Mouse (Mus musculus): ENCODE data around the gene Zfp239. TPM values are rescaled to one million over a fixed set of nuclear protein-coding genes. Genes with fewer than 3 reads are reported as not detected.

Zfp239 gene
- polyA plus RNA-seq, 1 experiment from 2014 or later, result 15.5 TPM

DNA sequence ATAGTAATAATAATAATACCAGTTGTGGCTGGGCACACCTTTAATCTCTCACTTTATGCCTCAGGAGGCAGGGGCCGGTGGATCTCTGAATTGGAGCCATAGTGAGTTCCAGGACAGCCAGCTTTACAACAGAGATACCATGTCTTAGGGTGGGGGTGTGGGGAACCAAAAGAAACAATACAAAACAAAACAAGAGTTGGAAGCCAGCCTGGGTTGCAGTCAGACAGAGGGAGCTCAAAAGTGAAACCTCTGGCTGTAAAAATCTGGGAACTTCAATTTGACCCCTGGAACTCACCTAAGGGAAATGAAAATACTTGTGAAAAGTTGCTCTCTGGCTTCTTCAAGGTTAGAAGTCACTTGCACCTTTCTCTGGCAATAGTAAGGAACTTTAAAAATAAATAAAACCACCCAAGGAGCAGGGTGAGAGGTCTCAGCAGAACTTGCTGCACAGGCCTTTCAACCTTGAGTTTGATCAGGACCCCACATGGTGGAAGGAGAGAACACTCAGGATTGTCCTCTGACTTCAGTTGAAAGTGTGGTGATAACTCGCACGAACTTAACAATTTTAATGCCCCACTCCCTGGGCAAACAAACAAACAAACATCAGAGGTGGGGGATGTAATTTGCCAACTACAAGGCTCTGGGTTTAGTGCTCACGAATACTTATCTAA lies 43.5 kb downstream of the Zfp239 start:
- no peak for ATAC-seq (replicated peaks; ENCODE audit: insufficient number of reproducible peaks, low FRiP score, low TSS enrichment, low read depth)
- Histone ChIP-seq H3K27me3 (ENCODE audit: control insufficient read depth, insufficient read depth, low read length) (no peaks in the 10 kb centered on the region; the same call in 1 of the 2 replicates), H3K4me3 (ENCODE audit: low read depth, low read length) (no peak overlapping the region), H3K27ac (replicated peaks; ENCODE audit: low read depth, low read length) (no peak overlapping the region), H3K9ac (replicated peaks; ENCODE audit: low read length) (no peak overlapping the region), H3K4me1 (ENCODE audit: control insufficient read depth, insufficient read depth, low read length) (no peaks in the 10 kb centered on the region), H3K4me2 (ENCODE audit: low read depth, low read length) (peak overlapping the region; percentile 40; the same call in 1 of the 2 replicates), H3K9me3 (replicated peaks; ENCODE audit: control insufficient read depth, low read length) (no peaks in the 10 kb centered on the region), H3K36me3 (replicated peaks; ENCODE audit: control insufficient read depth, insufficient read depth, low read depth, low read length) (no peaks in the 10 kb centered on the region)
- no peak for DNase-seq (ENCODE audit: low spot score)
- 37% methylated on average over 4 of the region's 4 CpGs for WGBS

DNA sequence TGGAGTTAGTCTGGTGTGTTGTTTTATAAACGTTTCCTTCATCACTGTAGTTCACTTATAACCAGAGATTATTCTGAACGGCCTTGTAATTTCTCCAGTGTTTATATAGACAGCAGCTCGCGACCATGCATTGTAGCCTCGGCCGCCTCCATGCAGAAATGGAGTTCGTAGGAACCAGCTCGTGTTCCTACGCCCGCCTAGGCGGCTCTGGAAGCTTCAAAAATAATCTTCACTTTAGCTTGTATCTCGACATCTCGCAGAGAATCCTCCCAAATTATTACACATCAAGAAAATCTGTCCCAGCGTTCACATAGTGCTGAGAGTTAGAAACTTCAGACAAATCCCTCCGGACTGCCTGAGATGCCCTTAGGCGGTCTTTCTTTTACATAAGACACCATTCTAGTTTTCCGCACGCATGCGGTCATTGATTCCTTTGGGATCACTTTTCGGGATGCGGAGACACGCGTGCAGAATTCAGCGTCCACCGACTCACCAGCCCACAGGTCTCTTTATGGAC lies 44.2 kb downstream of the Zfp239 start:
- no peaks in the 10 kb centered on the region for H3K9me3 ChIP-seq (replicated peaks; ENCODE audit: control insufficient read depth, low read length)
- peak overlapping the region; percentile 40 for H3K4me2 ChIP-seq (ENCODE audit: low read depth, low read length)
- ATAC-seq (replicated peaks; ENCODE audit: insufficient number of reproducible peaks, low FRiP score, low TSS enrichment, low read depth), result 0 out of 2 replicates have a peak, but pooled peaks have one; percentile 4
- H3K27ac ChIP-seq (replicated peaks; ENCODE audit: low read depth, low read length), result peak overlapping the region; percentile 89; the same call in 1 of the 2 replicates
- peak; percentile 76 for DNase-seq (ENCODE audit: low spot score)
- no peaks in the 10 kb centered on the region for H3K4me1 ChIP-seq (ENCODE audit: control insufficient read depth, insufficient read depth, low read length)
- no peaks in the 10 kb centered on the region for H3K36me3 ChIP-seq (replicated peaks; ENCODE audit: control insufficient read depth, insufficient read depth, low read depth, low read length)
- peak overlapping the region; percentile 67 for H3K9ac ChIP-seq (replicated peaks; ENCODE audit: low read length)
- under 1% methylated on average over 25 of the region's 25 CpGs for WGBS
- peak overlapping the region; percentile 100 for H3K4me3 ChIP-seq (ENCODE audit: low read depth, low read length)
- no peaks in the 10 kb centered on the region; the same call in 1 of the 2 replicates for H3K27me3 ChIP-seq (ENCODE audit: control insufficient read depth, insufficient read depth, low read length)

DNA sequence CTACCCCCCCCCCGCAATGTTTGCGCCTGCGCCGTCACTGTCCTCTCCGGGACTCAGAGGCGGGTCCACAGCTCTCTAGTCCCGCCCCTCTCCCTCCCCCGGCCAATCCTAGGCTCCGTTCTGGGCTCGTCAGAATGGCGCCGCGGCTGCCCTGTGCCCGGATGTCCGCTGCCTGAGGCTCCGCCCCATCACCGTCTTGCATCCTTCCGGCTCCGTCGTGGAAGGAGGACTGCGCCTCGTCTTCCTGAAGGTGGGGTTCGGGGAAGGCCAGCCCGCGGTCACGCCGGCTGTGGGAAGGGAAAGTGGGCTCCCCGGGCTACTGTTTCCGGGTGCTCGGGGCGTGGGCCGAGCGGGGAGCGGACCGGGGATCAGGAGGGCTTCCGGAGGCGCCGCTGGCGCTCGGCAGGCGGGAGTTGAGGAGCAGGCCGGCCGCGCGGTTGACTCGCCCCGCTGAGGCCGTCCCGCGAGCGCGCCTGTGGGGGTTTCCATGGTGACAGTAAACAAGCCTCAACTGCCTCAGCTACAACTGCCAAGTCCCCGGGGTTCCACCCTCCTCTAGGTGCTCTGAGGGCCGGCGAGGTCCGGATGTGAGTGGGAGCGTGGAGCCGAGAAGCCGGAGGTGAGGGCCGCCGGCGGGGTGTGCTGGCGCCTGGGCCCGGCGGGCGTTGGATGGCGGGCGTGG lies 44.8 kb downstream of the Zfp239 start:
- ATAC-seq (replicated peaks; ENCODE audit: insufficient number of reproducible peaks, low FRiP score, low TSS enrichment, low read depth) (peak; percentile 96), DNase-seq (ENCODE audit: low spot score) (peak; percentile 99)
- H3K27me3 ChIP-seq (ENCODE audit: control insufficient read depth, insufficient read depth, low read length), result no peaks in the 10 kb centered on the region; the same call in 1 of the 2 replicates
- WGBS, result under 1% methylated on average over 65 of the region's 68 CpGs
- no peaks in the 10 kb centered on the region for H3K4me1 ChIP-seq (ENCODE audit: control insufficient read depth, insufficient read depth, low read length)
- H3K4me2 ChIP-seq (ENCODE audit: low read depth, low read length), result peak overlapping the region; percentile 60
- no peaks in the 10 kb centered on the region for H3K9me3 ChIP-seq (replicated peaks; ENCODE audit: control insufficient read depth, low read length)
- peak overlapping the region; percentile 100 for H3K4me3 ChIP-seq (ENCODE audit: low read depth, low read length)
- peak overlapping the region; percentile 97 for H3K9ac ChIP-seq (replicated peaks; ENCODE audit: low read length)
- H3K27ac ChIP-seq (replicated peaks; ENCODE audit: low read depth, low read length), result peak overlapping the region; percentile 89
- H3K36me3 ChIP-seq (replicated peaks; ENCODE audit: control insufficient read depth, insufficient read depth, low read depth, low read length), result no peaks in the 10 kb centered on the region

DNA sequence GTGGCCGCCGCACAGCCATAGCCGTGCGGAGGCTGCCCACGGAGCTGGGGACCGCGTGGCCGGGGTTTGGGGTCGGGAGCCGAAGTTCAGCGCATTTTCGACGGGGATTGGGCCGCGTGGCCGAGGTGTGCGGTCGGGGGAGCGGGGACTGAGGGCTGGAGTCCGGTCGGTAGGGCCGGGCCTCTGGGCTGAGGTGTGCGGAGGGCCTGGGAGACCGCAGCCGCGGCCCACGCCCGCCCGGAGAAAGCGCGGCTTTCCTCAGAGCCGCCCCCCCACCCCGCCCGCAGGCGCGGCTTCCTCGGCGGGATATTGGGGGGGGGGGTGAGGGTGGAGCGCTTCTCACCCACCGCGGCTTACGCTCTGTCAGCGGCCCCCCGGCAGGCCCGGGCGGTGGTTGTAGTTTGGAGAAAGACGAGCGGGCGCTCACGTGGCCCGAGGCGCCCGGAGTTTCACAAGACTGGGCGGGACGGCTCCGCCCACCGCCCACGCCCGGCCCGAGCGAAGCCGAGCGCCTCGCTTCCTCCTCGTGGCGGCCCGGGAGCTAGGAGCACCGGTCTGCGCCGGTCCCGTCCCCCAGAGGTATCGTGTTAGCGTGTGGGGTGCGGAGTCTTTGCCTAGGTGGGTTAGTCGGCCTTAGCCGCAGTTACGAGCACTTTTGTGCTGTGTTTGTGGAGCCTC lies 45.5 kb downstream of the Zfp239 start:
- Histone ChIP-seq H3K4me1 (ENCODE audit: control insufficient read depth, insufficient read depth, low read length) (no peaks in the 10 kb centered on the region), H3K9ac (replicated peaks; ENCODE audit: low read length) (peak overlapping the region; percentile 97), H3K36me3 (replicated peaks; ENCODE audit: control insufficient read depth, insufficient read depth, low read depth, low read length) (no peaks in the 10 kb centered on the region), H3K4me3 (ENCODE audit: low read depth, low read length) (peak overlapping the region; percentile 100), H3K4me2 (ENCODE audit: low read depth, low read length) (peak overlapping the region; percentile 60), H3K27me3 (ENCODE audit: control insufficient read depth, insufficient read depth, low read length) (no peaks in the 10 kb centered on the region; the same call in 1 of the 2 replicates), H3K9me3 (replicated peaks; ENCODE audit: control insufficient read depth, low read length) (no peaks in the 10 kb centered on the region), H3K27ac (replicated peaks; ENCODE audit: low read depth, low read length) (peak overlapping the region; percentile 89)
- DNase-seq (ENCODE audit: low spot score) (peak; percentile 94), ATAC-seq (replicated peaks; ENCODE audit: insufficient number of reproducible peaks, low FRiP score, low TSS enrichment, low read depth) (peak; percentile 74)
- WGBS, result under 1% methylated on average over 58 of the region's 77 CpGs

DNA sequence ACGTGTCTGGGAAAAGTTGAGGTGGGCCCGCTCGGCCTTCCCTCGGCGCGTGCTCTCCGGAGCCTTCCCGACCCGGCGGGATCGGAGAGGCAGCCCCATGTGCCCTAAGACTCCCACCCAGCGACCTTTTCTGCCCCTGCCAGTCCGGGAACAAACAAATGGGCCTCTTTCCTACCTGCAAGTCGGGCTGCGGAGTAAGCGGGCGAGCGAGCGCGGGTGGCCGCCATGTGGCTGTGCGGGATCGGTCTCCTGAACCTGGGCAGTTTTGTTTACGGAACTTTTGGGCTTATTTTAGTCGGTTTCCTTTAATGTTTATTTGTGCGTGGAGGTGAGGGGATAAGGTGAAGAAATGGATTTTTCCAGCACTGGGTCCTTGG lies 46.1 kb downstream of the Zfp239 start:
- no peak for ATAC-seq (replicated peaks; ENCODE audit: insufficient number of reproducible peaks, low FRiP score, low TSS enrichment, low read depth)
- H3K4me2 ChIP-seq (ENCODE audit: low read depth, low read length), result peak overlapping the region; percentile 60
- WGBS, result under 1% methylated on average over 26 of the region's 26 CpGs

DNA sequence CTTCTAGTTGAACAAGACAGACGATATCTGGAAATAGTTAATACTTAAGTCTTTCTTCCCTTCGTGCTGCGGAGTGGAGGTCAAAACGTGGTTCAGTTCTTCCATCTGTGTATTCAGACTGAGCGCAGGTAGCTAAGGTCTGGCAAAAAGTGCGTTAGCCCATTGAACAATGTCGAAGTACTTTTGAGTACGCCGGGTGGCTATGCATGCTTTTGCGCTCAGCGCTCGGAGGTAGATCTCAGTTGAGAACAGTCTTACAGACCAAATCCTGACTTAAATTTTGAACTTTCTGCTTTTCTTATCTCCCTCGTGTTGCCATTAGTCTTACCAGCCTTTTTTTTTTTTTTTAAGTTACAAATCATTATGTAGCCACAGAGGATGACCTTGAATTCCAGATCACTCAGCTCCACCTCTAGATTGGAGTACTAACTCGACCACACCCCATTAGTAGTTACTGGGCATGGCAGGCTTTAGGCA lies 46.6 kb downstream of the Zfp239 start:
- Histone ChIP-seq H3K4me2 (ENCODE audit: low read depth, low read length) (peak overlapping the region; percentile 60), H3K9ac (replicated peaks; ENCODE audit: low read length) (peak overlapping the region; percentile 97), H3K36me3 (replicated peaks; ENCODE audit: control insufficient read depth, insufficient read depth, low read depth, low read length) (no peaks in the 10 kb centered on the region), H3K27ac (replicated peaks; ENCODE audit: low read depth, low read length) (no peak overlapping the region), H3K9me3 (replicated peaks; ENCODE audit: control insufficient read depth, low read length) (no peaks in the 10 kb centered on the region), H3K4me3 (ENCODE audit: low read depth, low read length) (peak overlapping the region; percentile 100), H3K27me3 (ENCODE audit: control insufficient read depth, insufficient read depth, low read length) (no peaks in the 10 kb centered on the region; the same call in 1 of the 2 replicates), H3K4me1 (ENCODE audit: control insufficient read depth, insufficient read depth, low read length) (no peaks in the 10 kb centered on the region)
- ATAC-seq (replicated peaks; ENCODE audit: insufficient number of reproducible peaks, low FRiP score, low TSS enrichment, low read depth) (no peak), DNase-seq (ENCODE audit: low spot score) (no peak)
- 1% methylated on average over 14 of the region's 14 CpGs for WGBS

More for the DNA sequence above, 46.1 kb downstream of the Zfp239 start:
- H3K4me3 ChIP-seq (ENCODE audit: low read depth, low read length), result peak overlapping the region; percentile 100
- no peak for DNase-seq (ENCODE audit: low spot score)
- no peaks in the 10 kb centered on the region for H3K36me3 ChIP-seq (replicated peaks; ENCODE audit: control insufficient read depth, insufficient read depth, low read depth, low read length)
- no peaks in the 10 kb centered on the region for H3K9me3 ChIP-seq (replicated peaks; ENCODE audit: control insufficient read depth, low read length)
- H3K27ac ChIP-seq (replicated peaks; ENCODE audit: low read depth, low read length), result peak overlapping the region; percentile 89
- H3K27me3 ChIP-seq (ENCODE audit: control insufficient read depth, insufficient read depth, low read length), result no peaks in the 10 kb centered on the region; the same call in 1 of the 2 replicates
- H3K4me1 ChIP-seq (ENCODE audit: control insufficient read depth, insufficient read depth, low read length), result no peaks in the 10 kb centered on the region
- H3K9ac ChIP-seq (replicated peaks; ENCODE audit: low read length), result peak overlapping the region; percentile 97

DNA sequence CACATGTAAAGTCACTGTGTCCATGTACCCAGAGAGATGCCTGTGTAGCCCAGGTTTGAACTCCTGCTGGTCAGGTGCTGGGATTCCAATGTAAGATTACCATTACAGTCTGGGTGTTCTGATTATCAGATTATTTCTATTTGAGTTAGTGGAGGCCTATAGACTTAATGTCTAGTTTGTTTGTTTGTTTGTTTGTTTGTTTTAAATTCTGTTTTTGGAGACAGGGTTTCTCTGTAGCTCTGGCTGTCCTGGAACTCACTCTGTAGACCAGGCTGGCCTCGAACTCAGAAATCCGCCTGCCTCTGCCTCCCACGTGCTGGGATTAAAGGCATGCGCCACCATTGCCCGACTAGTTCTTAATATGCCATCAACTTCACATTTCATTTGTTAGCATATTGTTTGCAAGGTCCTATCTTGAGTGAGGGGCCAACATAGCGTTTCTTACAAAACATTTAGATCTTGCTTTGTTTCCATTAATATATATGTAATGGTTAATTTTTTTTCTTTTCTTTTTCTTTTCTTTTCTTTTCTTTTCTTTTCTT lies 48.3 kb downstream of the Zfp239 start:
- 84% methylated on average over 6 of the region's 6 CpGs for WGBS
- no peak overlapping the region for H3K9ac ChIP-seq (replicated peaks; ENCODE audit: low read length)
- H3K27ac ChIP-seq (replicated peaks; ENCODE audit: low read depth, low read length), result no peak overlapping the region
- H3K27me3 ChIP-seq (ENCODE audit: control insufficient read depth, insufficient read depth, low read length), result no peaks in the 10 kb centered on the region; the same call in 1 of the 2 replicates
- no peak for DNase-seq (ENCODE audit: low spot score)
- H3K4me1 ChIP-seq (ENCODE audit: control insufficient read depth, insufficient read depth, low read length), result no peaks in the 10 kb centered on the region
- H3K4me2 ChIP-seq (ENCODE audit: low read depth, low read length), result no peak overlapping the region
- ATAC-seq (replicated peaks; ENCODE audit: insufficient number of reproducible peaks, low FRiP score, low TSS enrichment, low read depth), result no peak
- no peak overlapping the region for H3K4me3 ChIP-seq (ENCODE audit: low read depth, low read length)
- no peaks in the 10 kb centered on the region for H3K36me3 ChIP-seq (replicated peaks; ENCODE audit: control insufficient read depth, insufficient read depth, low read depth, low read length)
- H3K9me3 ChIP-seq (replicated peaks; ENCODE audit: control insufficient read depth, low read length), result no peaks in the 10 kb centered on the region

All from embryonic facial prominence, embryonic 11.5 days (tissue).